Mouse (Mus musculus): ENCODE measurements at regions not wholly inside any gene's neighbourhood (a gene's known extent, or its start where the extent isn't known, plus 50 kb on each side); places are given as distances from the start of the nearest gene placed in this dataset.

DNA sequence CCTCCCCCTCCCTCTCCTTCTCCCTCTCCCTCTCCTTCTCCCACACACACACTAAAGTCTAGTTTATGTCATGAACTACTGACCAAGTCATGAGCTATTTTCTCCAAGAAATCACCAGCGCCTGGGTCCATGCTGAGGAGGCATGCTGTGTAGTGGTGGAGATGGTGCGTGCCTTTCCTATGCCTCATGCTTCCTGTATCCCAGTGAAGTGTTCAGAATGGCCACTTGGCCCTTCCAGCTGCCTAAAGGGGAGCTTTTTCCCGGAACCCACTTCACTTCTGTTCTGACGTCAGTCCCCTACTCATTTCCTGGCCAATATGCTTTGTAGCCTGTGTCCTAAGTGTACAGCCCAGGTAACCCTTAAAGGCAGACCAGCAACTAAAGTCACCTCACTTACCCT lies 199.1 kb upstream of the Egflam start:
- H3K4me2 ChIP-seq (ENCODE audit: low read depth): no peak overlapping the region
- H3K36me3 ChIP-seq (ENCODE audit: control insufficient read depth, insufficient read depth, low read length): no peaks in the 10 kb centered on the region
- H3K9ac ChIP-seq (ENCODE audit: low read length): no peak overlapping the region
- no peak for DNase-seq (ENCODE audit: low spot score)
- 85% methylated on average over 4 of the region's 4 CpGs for WGBS
- no peak overlapping the region for H3K27ac ChIP-seq (ENCODE audit: low read depth, low read length)
- no peaks in the 10 kb centered on the region for H3K4me1 ChIP-seq (ENCODE audit: control insufficient read depth, insufficient read depth, low read length)
- no peak overlapping the region for H3K4me3 ChIP-seq (ENCODE audit: low read depth, low read length)
- no peak for ATAC-seq (ENCODE audit: insufficient read depth, low FRiP score, low TSS enrichment)
- no peaks in the 10 kb centered on the region for H3K9me3 ChIP-seq (ENCODE audit: control insufficient read depth, low read length)
- no peaks in the 10 kb centered on the region for H3K27me3 ChIP-seq (ENCODE audit: control insufficient read depth, insufficient read depth, low read length)

DNA sequence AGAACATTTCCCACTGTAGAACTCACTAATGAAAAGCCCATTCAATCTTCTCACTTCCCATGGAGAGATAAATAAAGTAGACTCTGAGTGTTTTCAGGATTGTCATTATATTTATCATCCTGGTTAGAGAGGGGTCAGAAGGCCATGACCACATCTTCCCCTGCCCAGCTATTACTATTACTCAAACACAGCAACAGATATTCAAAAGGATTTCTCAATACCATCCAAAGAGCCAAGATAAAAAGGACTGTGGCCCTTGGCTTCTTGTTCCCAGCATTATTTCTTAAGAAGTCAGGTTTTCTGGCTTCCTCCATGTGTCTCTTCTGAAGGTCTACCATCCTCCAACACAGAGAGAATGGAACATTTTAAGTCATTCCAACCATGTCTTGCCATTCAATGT lies 199.6 kb upstream of the Egflam start:
- Histone ChIP-seq H3K4me3 (ENCODE audit: low read depth, low read length) (no peak overlapping the region), H3K27me3 (ENCODE audit: control insufficient read depth, insufficient read depth, low read length) (no peaks in the 10 kb centered on the region), H3K4me1 (ENCODE audit: control insufficient read depth, insufficient read depth, low read length) (no peaks in the 10 kb centered on the region), H3K27ac (ENCODE audit: low read depth, low read length) (no peak overlapping the region), H3K9me3 (ENCODE audit: control insufficient read depth, low read length) (no peaks in the 10 kb centered on the region), H3K9ac (ENCODE audit: low read length) (no peak overlapping the region), H3K4me2 (ENCODE audit: low read depth) (no peak overlapping the region), H3K36me3 (ENCODE audit: control insufficient read depth, insufficient read depth, low read length) (no peaks in the 10 kb centered on the region)
- ATAC-seq (ENCODE audit: insufficient read depth, low FRiP score, low TSS enrichment) (no peak), DNase-seq (ENCODE audit: low spot score) (no peak)

DNA sequence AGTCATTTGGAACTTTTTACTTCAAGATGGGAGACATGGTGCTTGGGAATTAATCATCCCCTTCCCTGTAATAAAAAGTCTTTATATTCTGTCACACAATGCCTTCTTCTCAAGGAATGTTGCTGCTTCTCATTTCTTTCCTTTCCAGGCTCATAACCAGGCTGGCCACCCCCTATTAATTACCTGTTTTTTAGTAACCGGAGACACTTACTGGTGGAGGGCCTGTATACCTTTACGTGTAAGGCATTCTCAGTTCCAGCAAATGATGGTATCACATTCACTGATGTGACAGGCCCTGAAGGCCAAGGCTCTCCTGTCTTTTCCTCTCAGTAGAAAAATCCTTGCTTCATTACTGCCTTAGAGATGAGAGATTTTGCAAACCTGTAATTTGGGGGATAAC lies 203.3 kb upstream of the Egflam start:
- DNase-seq (ENCODE audit: low spot score) (no peak), ATAC-seq (ENCODE audit: insufficient read depth, low FRiP score, low TSS enrichment) (no peak)
- no peak overlapping the region for H3K27ac ChIP-seq (ENCODE audit: low read depth, low read length)
- H3K4me1 ChIP-seq (ENCODE audit: control insufficient read depth, insufficient read depth, low read length): no peaks in the 10 kb centered on the region
- H3K9me3 ChIP-seq (ENCODE audit: control insufficient read depth, low read length): no peaks in the 10 kb centered on the region
- no peak overlapping the region for H3K4me3 ChIP-seq (ENCODE audit: low read depth, low read length)
- no peaks in the 10 kb centered on the region for H3K27me3 ChIP-seq (ENCODE audit: control insufficient read depth, insufficient read depth, low read length)
- H3K36me3 ChIP-seq (ENCODE audit: control insufficient read depth, insufficient read depth, low read length): no peaks in the 10 kb centered on the region
- whole genome bisulfite sequencing: 78% methylated on average over 2 of the region's 2 CpGs
- no peak overlapping the region for H3K4me2 ChIP-seq (ENCODE audit: low read depth)
- H3K9ac ChIP-seq (ENCODE audit: low read length): no peak overlapping the region

DNA sequence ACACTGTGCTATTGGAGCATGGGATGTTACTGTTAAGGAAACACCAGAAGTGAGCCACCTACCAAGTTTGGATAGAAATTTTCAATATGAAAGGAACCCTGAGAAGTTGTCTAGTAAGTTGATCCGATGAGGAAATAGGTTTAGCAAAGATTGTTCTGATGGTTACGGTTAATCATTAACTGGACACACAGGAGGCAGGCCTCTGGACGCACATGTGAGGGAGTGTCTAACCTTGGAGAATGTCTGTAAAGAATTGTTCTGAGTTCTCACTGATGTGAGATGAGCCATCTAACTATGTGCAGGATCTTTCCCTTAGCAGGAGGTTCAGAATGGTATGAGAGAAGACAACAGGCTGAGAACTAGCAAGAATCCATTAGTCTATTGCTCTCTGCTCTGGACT lies 205.8 kb upstream of the Gdnf start:
- WGBS: 86% methylated on average over 3 of the region's 3 CpGs

DNA sequence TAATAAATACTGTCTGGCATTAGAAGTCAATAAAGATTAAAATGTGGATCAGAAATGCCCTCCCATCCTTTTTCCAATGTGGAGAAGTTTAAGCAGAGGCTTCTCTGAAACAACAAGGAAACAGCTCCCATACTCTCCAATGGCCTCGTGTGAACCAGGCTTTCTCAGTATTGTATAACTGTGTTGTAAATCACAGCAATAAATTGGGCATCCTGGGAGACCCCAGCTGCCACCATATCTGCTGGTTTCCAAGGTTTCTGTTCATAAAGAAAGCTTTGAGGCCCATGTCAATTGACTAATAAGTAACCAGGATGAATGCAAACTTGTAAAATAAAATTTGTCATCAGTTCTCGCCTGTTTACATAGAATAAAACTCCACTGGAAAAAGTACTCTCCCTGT lies 192.7 kb upstream of the Gdnf start:
- WGBS: 40% methylated on average over 2 of the region's 2 CpGs
- Histone ChIP-seq H3K4me2 (ENCODE audit: low read depth) (no peak overlapping the region), H3K27ac (ENCODE audit: low read depth, low read length) (no peak overlapping the region), H3K9me3 (ENCODE audit: control insufficient read depth, low read length) (no peaks in the 10 kb centered on the region), H3K27me3 (ENCODE audit: control insufficient read depth, insufficient read depth, low read length) (no peaks in the 10 kb centered on the region), H3K4me1 (ENCODE audit: control insufficient read depth, insufficient read depth, low read length) (no peaks in the 10 kb centered on the region), H3K4me3 (ENCODE audit: low read depth, low read length) (no peak overlapping the region), H3K36me3 (ENCODE audit: control insufficient read depth, insufficient read depth, low read length) (no peaks in the 10 kb centered on the region), H3K9ac (ENCODE audit: low read length) (no peak overlapping the region)
- no peak for DNase-seq (ENCODE audit: low spot score)
- ATAC-seq (ENCODE audit: insufficient read depth, low FRiP score, low TSS enrichment): no peak

More for the DNA sequence above, 205.8 kb upstream of the Gdnf start:
- Histone ChIP-seq H3K9ac (ENCODE audit: low read length) (no peak overlapping the region), H3K36me3 (ENCODE audit: control insufficient read depth, insufficient read depth, low read length) (no peaks in the 10 kb centered on the region), H3K4me1 (ENCODE audit: control insufficient read depth, insufficient read depth, low read length) (no peaks in the 10 kb centered on the region), H3K4me3 (ENCODE audit: low read depth, low read length) (no peak overlapping the region), H3K9me3 (ENCODE audit: control insufficient read depth, low read length) (no peaks in the 10 kb centered on the region), H3K27ac (ENCODE audit: low read depth, low read length) (no peak overlapping the region), H3K27me3 (ENCODE audit: control insufficient read depth, insufficient read depth, low read length) (no peaks in the 10 kb centered on the region), H3K4me2 (ENCODE audit: low read depth) (no peak overlapping the region)
- ATAC-seq (ENCODE audit: insufficient read depth, low FRiP score, low TSS enrichment) (no peak), DNase-seq (ENCODE audit: low spot score) (no peak)

DNA sequence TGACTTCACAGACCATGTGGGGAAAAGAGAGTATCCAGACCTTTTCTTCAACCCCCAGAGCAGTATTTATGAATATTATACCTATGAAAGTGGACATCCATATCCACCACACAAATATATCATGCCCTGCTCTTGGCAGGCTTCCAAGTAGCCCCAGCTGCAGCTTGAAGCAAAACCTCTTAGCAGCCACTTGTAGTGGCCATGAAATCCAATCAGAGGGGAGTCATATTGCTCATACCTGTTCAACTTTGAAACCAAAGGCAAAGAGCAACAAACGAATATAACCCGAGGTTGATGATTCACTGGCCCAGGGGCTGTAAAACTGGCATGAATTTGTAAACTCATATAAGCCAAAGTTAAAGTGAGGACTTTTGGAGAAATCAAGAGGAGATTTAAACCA lies 187.6 kb upstream of the Gdnf start:
- no peak overlapping the region for H3K27ac ChIP-seq (ENCODE audit: low read depth, low read length)
- 87% methylated on average over 2 of the region's 2 CpGs for WGBS
- no peaks in the 10 kb centered on the region for H3K4me1 ChIP-seq (ENCODE audit: control insufficient read depth, insufficient read depth, low read length)
- H3K36me3 ChIP-seq (ENCODE audit: control insufficient read depth, insufficient read depth, low read length): no peaks in the 10 kb centered on the region
- no peak overlapping the region for H3K4me2 ChIP-seq (ENCODE audit: low read depth)
- no peaks in the 10 kb centered on the region for H3K9me3 ChIP-seq (ENCODE audit: control insufficient read depth, low read length)
- no peak for DNase-seq (ENCODE audit: low spot score)
- no peak overlapping the region for H3K4me3 ChIP-seq (ENCODE audit: low read depth, low read length)
- H3K9ac ChIP-seq (ENCODE audit: low read length): no peak overlapping the region
- no peak for ATAC-seq (ENCODE audit: insufficient read depth, low FRiP score, low TSS enrichment)
- H3K27me3 ChIP-seq (ENCODE audit: control insufficient read depth, insufficient read depth, low read length): no peaks in the 10 kb centered on the region

DNA sequence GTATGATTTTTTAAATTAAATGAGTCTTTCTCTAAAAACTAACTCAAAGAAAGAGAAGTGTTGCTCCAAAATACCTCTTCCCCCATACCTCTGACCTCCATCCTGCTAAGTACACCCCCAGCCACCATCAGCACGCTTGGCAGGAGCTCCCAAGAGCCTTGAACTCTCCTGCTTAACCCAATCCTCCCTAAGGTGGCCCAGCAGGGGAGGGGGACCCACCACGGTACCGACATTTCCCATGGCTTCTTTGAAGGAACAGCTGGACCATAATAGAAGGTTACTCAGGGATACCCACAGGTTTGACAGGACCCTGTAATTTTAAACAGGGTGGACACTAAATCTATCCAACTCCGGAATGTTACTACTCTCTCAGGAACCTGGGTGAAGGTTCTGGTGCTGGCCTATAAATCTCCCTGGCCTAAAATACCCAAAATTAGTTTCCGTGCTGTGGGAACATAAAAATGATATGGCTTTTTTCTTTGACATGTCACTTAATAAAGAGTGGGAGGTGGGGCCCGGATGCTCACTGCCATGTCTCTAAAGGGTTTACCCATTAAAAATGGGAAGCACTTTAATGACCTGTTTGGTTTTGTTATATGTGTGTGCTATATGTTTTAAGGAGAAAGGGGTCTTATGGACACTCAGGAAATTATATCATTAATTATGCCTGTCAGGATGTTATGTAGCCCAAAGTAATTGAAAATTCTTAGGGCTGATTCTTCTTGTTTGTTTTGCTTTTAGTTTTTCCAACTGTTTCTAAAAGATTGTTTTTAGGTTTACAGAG lies 185.8 kb upstream of the Gdnf start:
- H3K4me2 ChIP-seq (ENCODE audit: low read depth): no peak overlapping the region
- no peaks in the 10 kb centered on the region for H3K4me1 ChIP-seq (ENCODE audit: control insufficient read depth, insufficient read depth, low read length)
- 68% methylated on average over 6 of the region's 6 CpGs for WGBS
- DNase-seq (ENCODE audit: low spot score) (no peak), ATAC-seq (ENCODE audit: insufficient read depth, low FRiP score, low TSS enrichment) (no peak)
- H3K27ac ChIP-seq (ENCODE audit: low read depth, low read length): no peak overlapping the region
- no peaks in the 10 kb centered on the region for H3K9me3 ChIP-seq (ENCODE audit: control insufficient read depth, low read length)
- no peaks in the 10 kb centered on the region for H3K27me3 ChIP-seq (ENCODE audit: control insufficient read depth, insufficient read depth, low read length)
- H3K36me3 ChIP-seq (ENCODE audit: control insufficient read depth, insufficient read depth, low read length): no peaks in the 10 kb centered on the region
- H3K9ac ChIP-seq (ENCODE audit: low read length): no peak overlapping the region
- no peak overlapping the region for H3K4me3 ChIP-seq (ENCODE audit: low read depth, low read length)

DNA sequence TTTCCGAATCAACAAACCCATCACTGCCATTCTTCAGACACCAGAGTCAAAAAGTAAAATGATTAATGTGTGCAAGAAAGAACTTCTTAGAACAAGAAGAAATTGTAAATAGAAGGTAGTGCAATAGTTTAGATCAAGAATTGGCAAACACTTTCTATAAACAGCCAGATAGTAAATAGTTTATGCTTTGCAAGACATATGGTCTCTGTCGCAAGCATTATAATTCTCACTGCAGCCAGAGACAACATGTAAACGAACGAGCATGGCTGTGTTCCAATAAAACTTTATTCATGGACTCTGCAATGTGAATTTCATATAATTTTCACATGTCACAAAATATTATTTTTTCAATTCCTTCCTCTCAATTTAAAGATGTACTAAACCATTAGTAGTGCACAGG lies 180.8 kb upstream of the Gdnf start:
- Histone ChIP-seq H3K4me1 (ENCODE audit: control insufficient read depth, insufficient read depth, low read length) (no peaks in the 10 kb centered on the region), H3K9ac (ENCODE audit: low read length) (no peak overlapping the region), H3K4me3 (ENCODE audit: low read depth, low read length) (no peak overlapping the region), H3K9me3 (ENCODE audit: control insufficient read depth, low read length) (no peaks in the 10 kb centered on the region), H3K4me2 (ENCODE audit: low read depth) (no peak overlapping the region), H3K36me3 (ENCODE audit: control insufficient read depth, insufficient read depth, low read length) (no peaks in the 10 kb centered on the region), H3K27me3 (ENCODE audit: control insufficient read depth, insufficient read depth, low read length) (no peaks in the 10 kb centered on the region), H3K27ac (ENCODE audit: low read depth, low read length) (no peak overlapping the region)
- ATAC-seq (ENCODE audit: insufficient read depth, low FRiP score, low TSS enrichment): no peak
- no peak for DNase-seq (ENCODE audit: low spot score)
- WGBS: 92% methylated on average over 4 of the region's 4 CpGs

DNA sequence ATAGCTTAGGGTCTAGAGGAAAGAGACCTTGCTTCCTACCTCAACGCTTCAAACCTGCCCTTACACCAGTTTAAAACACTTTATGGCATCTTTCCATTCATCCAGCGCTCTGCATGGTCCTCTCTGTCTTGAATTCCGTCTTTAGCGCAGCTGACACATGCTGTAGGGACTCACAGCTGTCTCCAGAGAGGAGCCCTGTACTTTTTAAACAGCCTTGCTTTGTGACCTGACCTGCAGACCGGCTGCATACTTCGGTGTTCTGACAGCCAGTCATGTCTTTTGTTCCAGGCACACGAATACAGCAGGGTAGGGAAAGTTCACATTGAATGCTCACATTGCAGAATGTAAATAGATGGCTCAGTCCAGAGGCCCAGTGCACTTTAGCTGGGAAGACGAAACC lies 175.4 kb upstream of the Gdnf start:
- H3K4me3 ChIP-seq (ENCODE audit: low read depth, low read length): no peak overlapping the region
- no peaks in the 10 kb centered on the region for H3K4me1 ChIP-seq (ENCODE audit: control insufficient read depth, insufficient read depth, low read length)
- DNase-seq (ENCODE audit: low spot score) (no peak), ATAC-seq (ENCODE audit: insufficient read depth, low FRiP score, low TSS enrichment) (no peak)
- H3K27ac ChIP-seq (ENCODE audit: low read depth, low read length): no peak overlapping the region
- no peaks in the 10 kb centered on the region for H3K9me3 ChIP-seq (ENCODE audit: control insufficient read depth, low read length)
- H3K4me2 ChIP-seq (ENCODE audit: low read depth): no peak overlapping the region
- no peaks in the 10 kb centered on the region for H3K27me3 ChIP-seq (ENCODE audit: control insufficient read depth, insufficient read depth, low read length)
- 63% methylated on average over 8 of the region's 8 CpGs for WGBS
- no peaks in the 10 kb centered on the region for H3K36me3 ChIP-seq (ENCODE audit: control insufficient read depth, insufficient read depth, low read length)
- H3K9ac ChIP-seq (ENCODE audit: low read length): no peak overlapping the region
